Mouse (Mus musculus) hindbrain, embryonic 11.5 days (tissue): ENCODE results near the gene Klf14. TPM values are rescaled to one million over a fixed set of nuclear protein-coding genes. Genes with fewer than 3 reads are reported as not detected.

Experiments
- ATAC-seq: fragments of 200-750 bp; cut with Nextera tagmentation; 2 replicates; pipeline ENCODE4 v1.8.0; 2017; ENCODE audit warnings: mild to moderate bottlenecking, moderate TSS enrichment, moderate library complexity; ENCODE audit not compliant: low FRiP score
- DNase-seq: peaks from one replicate; pipeline ENCODE4 v3.0.0-alpha.2; 2015; ENCODE audit warnings: low spot score
- H3K27ac ChIP-seq: fragments of 300-500 bp; sonication (generic); 2 replicates; pipeline ENCODE4 v1.5.1; 2014; ENCODE audit warnings: mild to moderate bottlenecking, low read depth, low read length
- H3K27me3 ChIP-seq: fragments of 300-500 bp; sonication (generic); 2 replicates; pipeline ENCODE4 v1.6.1; 2014; ENCODE audit warnings: mild to moderate bottlenecking, low read length, moderate library complexity, mixed read lengths; ENCODE audit not compliant: control insufficient read depth, insufficient read depth
- H3K36me3 ChIP-seq: fragments of 300-500 bp; sonication (generic); 2 replicates; pipeline ENCODE4 v1.6.1; 2014; ENCODE audit warnings: mild to moderate bottlenecking, low read length, moderate library complexity, mixed read lengths; ENCODE audit not compliant: control insufficient read depth, insufficient read depth
- H3K4me1 ChIP-seq: fragments of 300-500 bp; sonication (generic); replicated peaks from 2 replicates; pipeline ENCODE4 v1.6.1; 2014; ENCODE audit warnings: low read length, mixed read lengths; ENCODE audit not compliant: control insufficient read depth, insufficient read depth
- H3K4me2 ChIP-seq: fragments of 300-500 bp; sonication (generic); replicated peaks from 2 replicates; pipeline ENCODE4 v1.6.1; 2014; ENCODE audit warnings: mild to moderate bottlenecking, low read depth, low read length
- H3K4me3 ChIP-seq: fragments of 300-500 bp; sonication (generic); 2 replicates; pipeline ENCODE4 v1.5.1; 2014; ENCODE audit warnings: low read depth, low read length
- H3K9ac ChIP-seq: fragments of 300-500 bp; sonication (generic); 2 replicates; pipeline ENCODE4 v1.6.1; 2014; ENCODE audit warnings: low read depth, low read length
- H3K9me3 ChIP-seq: fragments of 300-500 bp; sonication (generic); 2 replicates; pipeline ENCODE4 v1.6.1; 2016; ENCODE audit warnings: low read length; ENCODE audit not compliant: control insufficient read depth
- WGBS: fragments of 180-500 bp; shearing (Covaris S2); extraction: QIAGEN DNeasy Blood & Tissue Kit; methylation state at CpG from one replicate; pipeline ENCODE4 v1.1.7; 2014; 5-methylcytosine and 5-hydroxymethylcytosine counted together
- polyA plus RNA-seq: library from polyadenylated mRNA; unstranded; fragments of >200 nt; fragmentation: Nextera tagmentation; extraction: Ambion mirVana; gene quantifications from 2 replicates; pipeline ENCODE4 v1.2.1, GENCODE M21; 2014

The Klf14 gene
- polyA plus RNA-seq = 0.45 and 0.63 TPM in 2 replicates

GRCm38 (mm10) chr6:30958736-30959540 is at the start of gene Klf14:
TSS of gene Klf14 (minus strand) at chr6:30959078.
- Histone ChIP-seq H3K9ac (no peak within 1 kb of the TSS), H3K4me1 (0 out of 2 replicates have a peak, but pooled peaks cover 4% of the 10 kb centered on the region)
- 0 out of 2 replicates have a peak, but pooled peaks have one; percentile 27 for ATAC-seq

DNA sequence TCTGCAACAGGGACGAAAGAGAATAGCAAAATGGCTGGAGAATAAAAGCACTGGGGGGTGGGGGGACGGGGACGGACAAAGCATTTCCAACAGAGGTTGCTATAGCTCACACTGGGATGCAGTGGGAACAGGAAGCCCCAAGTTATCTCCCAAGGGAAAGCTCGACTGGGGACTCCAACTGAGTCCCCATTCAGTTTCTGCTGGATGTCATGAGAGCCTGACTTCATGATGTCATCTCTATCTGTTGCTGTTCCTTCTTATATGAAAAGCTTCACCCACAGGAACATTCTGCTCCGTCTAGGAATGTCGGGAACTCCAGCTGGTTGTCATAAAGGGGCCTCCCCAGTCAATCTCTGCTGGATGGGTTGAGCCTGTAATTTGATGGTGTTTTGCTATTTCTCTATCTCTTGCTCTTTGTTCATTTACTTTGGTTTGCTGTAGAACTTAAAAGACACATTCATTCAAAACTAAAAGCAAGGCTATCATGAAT is 47.3 kb upstream of the Klf14 start:
- H3K4me1 ChIP-seq = no peaks in the 10 kb centered on the region
- H3K9ac ChIP-seq = no peak overlapping the region
- H3K4me3 ChIP-seq = no peak overlapping the region
- H3K4me2 ChIP-seq = no peak overlapping the region
- no peaks in the 10 kb centered on the region for H3K27me3 ChIP-seq
- H3K36me3 ChIP-seq = no peaks in the 10 kb centered on the region
- no peaks in the 10 kb centered on the region for H3K9me3 ChIP-seq
- ATAC-seq (no peak), DNase-seq (no peak)
- WGBS = 74% methylated on average over 6 of the region's 6 CpGs
- no peak overlapping the region for H3K27ac ChIP-seq

More at GRCm38 (mm10) chr6:30958736-30959540, at the start of gene Klf14:
- Histone ChIP-seq H3K27ac (no peak within 1 kb of the TSS), H3K9me3 (peaks cover 19% of the 10 kb centered on the region), H3K4me3 (peak within 1 kb of the TSS; percentile 47), H3K4me2 (peak within 1 kb of the TSS; percentile 82), H3K36me3 (no peaks in the 10 kb centered on the region), H3K27me3 (peaks cover 42% of the 10 kb centered on the region)
- DNase-seq = peak; percentile 73
- under 1% methylated on average over 75 of the region's 75 CpGs for WGBS

DNA sequence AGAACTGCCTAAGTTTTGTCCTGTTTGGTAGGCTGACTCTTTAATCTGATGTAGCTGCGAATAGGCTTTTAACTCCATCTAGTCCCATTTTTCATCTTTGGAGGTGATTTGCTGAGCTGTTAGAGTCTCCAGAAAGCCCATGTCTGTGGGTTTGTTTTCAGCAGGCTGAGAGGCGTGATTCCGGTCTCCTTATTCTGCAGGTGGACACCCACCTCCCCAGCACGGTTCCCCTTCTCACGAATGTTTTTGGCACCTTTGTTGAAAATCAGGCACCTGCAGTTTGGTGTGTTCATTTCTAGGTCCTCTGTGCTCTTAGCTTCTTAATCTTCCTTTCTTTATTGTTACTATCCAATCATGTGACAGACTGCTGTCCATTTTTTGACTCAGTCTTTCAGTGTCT is 27.5 kb upstream of the Klf14 start:
- H3K4me1 ChIP-seq = no peaks in the 10 kb centered on the region
- DNase-seq (no peak), ATAC-seq (no peak)
- H3K9me3 ChIP-seq = no peaks in the 10 kb centered on the region
- H3K27ac ChIP-seq = no peak overlapping the region
- no peak overlapping the region for H3K4me2 ChIP-seq
- H3K36me3 ChIP-seq = no peaks in the 10 kb centered on the region
- H3K4me3 ChIP-seq = no peak overlapping the region
- H3K27me3 ChIP-seq = no peaks in the 10 kb centered on the region
- WGBS = 92% methylated on average over 5 of the region's 5 CpGs
- H3K9ac ChIP-seq = no peak overlapping the region

GRCm38 (mm10) chr6:30983021-30983420 is 24.1 kb upstream of the Klf14 start:
- Histone ChIP-seq H3K27ac (no peak overlapping the region), H3K36me3 (no peaks in the 10 kb centered on the region), H3K27me3 (no peaks in the 10 kb centered on the region), H3K4me3 (no peak overlapping the region), H3K9me3 (no peaks in the 10 kb centered on the region), H3K4me1 (no peaks in the 10 kb centered on the region), H3K4me2 (no peak overlapping the region), H3K9ac (no peak overlapping the region)
- ATAC-seq (no peak), DNase-seq (no peak)
- WGBS = 73% methylated on average over 4 of the region's 4 CpGs

- Histone ChIP-seq H3K9ac (0 out of 2 replicates have a peak overlapping the region, but pooled peaks have one; percentile 8), H3K9me3 (no peaks in the 10 kb centered on the region), H3K27ac (no peak overlapping the region), H3K27me3 (no peaks in the 10 kb centered on the region), H3K36me3 (no peaks in the 10 kb centered on the region), H3K4me1 (no peaks in the 10 kb centered on the region), H3K4me2 (no peak overlapping the region; the same call in 1 of the 2 replicates), H3K4me3 (no peak overlapping the region)
- DNase-seq = peak; percentile 36
- no peak for ATAC-seq
- WGBS = 26% methylated on average over 13 of the region's 13 CpGs
Measured at GRCm38 (mm10) chr6:30982372-30982980, 23.6 kb upstream of the Klf14 start.

GRCm38 (mm10) chr6:30981351-30981750 is 22.5 kb upstream of the Klf14 start:
- H3K4me1 ChIP-seq = no peaks in the 10 kb centered on the region
- H3K4me2 ChIP-seq = no peak overlapping the region
- no peaks in the 10 kb centered on the region for H3K9me3 ChIP-seq
- ATAC-seq = no peak
- DNase-seq = no peak
- H3K36me3 ChIP-seq = no peaks in the 10 kb centered on the region
- H3K9ac ChIP-seq = no peak overlapping the region
- H3K4me3 ChIP-seq = no peak overlapping the region
- H3K27ac ChIP-seq = no peak overlapping the region
- WGBS = 84% methylated on average over 5 of the region's 5 CpGs
- no peaks in the 10 kb centered on the region for H3K27me3 ChIP-seq

GRCm38 (mm10) chr6:30978615-30979014 is 19.7 kb upstream of the Klf14 start:
- DNase-seq (no peak), ATAC-seq (no peak)
- Histone ChIP-seq H3K9ac (no peak overlapping the region), H3K9me3 (no peaks in the 10 kb centered on the region), H3K27me3 (no peaks in the 10 kb centered on the region), H3K4me1 (no peaks in the 10 kb centered on the region), H3K27ac (no peak overlapping the region), H3K36me3 (no peaks in the 10 kb centered on the region), H3K4me3 (no peak overlapping the region), H3K4me2 (no peak overlapping the region)
- WGBS = 69% methylated on average over 1 of the region's 1 CpGs

DNA sequence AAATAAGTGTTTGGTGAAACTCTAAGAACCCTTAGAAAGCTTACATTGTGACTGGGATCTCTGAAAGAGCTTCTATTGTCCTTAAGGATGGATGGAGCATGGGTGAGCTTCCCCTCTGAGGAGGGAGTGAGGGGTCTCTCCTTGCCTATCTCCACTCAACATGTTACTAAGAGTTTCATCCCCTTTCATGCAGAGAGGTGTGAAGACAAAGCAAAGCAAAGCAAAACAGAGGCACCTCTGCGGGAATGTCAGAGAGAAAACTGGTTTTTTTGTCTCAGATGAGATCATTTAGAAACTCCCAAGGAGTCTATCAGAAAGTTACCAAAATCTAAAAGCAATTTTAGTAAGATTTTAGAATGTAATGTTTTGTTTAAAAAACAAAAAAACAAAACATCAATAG is 13.2 kb upstream of the Klf14 start:
- Histone ChIP-seq H3K4me3 (no peak overlapping the region), H3K9me3 (no peaks in the 10 kb centered on the region), H3K36me3 (no peaks in the 10 kb centered on the region), H3K4me2 (no peak overlapping the region), H3K9ac (no peak overlapping the region), H3K4me1 (no peaks in the 10 kb centered on the region), H3K27ac (no peak overlapping the region), H3K27me3 (no peaks in the 10 kb centered on the region)
- 68% methylated on average over 1 of the region's 1 CpGs for WGBS
- DNase-seq (no peak), ATAC-seq (no peak)
